Mouse (Mus musculus): ENCODE measurements around the gene Prkab1. TPM values are rescaled to one million over a fixed set of nuclear protein-coding genes. Genes with fewer than 3 reads are reported as not detected.

Gene Prkab1
- polyA plus RNA-seq, 1 experiment from 2014 or later: 85.1 TPM

DNA sequence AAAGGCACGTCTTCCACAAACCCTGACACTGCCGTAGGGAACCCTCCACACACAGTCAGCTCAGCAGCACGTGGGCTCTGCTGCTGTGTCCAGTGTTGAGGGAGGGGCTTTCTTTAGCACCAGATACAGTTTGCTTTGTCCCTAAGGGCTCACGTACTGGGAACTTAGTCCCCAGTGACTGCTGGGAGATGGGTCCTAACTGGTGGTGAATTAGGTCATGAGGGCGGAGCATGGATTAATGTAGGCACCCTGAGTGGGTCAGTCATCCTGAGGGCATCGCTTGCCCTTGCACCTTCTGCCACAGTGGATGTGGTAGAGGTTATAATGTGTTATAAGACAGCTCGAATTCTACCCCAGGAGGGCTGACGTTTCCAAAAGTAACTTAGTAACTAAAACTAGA, 6.9 kb downstream of the Prkab1 start:
- WGBS: 92% methylated on average over 8 of the region's 8 CpGs
- no peak overlapping the region for H3K4me2 ChIP-seq
- H3K27me3 ChIP-seq: no peaks in the 10 kb centered on the region
- ATAC-seq (replicated peaks; ENCODE audit: low FRiP score): no peak
- peaks cover 100% of the 10 kb centered on the region for H3K36me3 ChIP-seq
- no peak overlapping the region for H3K4me3 ChIP-seq (replicated peaks)
- H3K9me3 ChIP-seq (replicated peaks): no peaks in the 10 kb centered on the region
- H3K9ac ChIP-seq: no peak overlapping the region
- H3K4me1 ChIP-seq: peaks cover 34% of the 10 kb centered on the region
- no peak overlapping the region for H3K27ac ChIP-seq

- no peak for ATAC-seq (replicated peaks; ENCODE audit: low FRiP score)
- H3K4me2 ChIP-seq: no peak overlapping the region
- H3K27me3 ChIP-seq: no peaks in the 10 kb centered on the region
- peaks cover 93% of the 10 kb centered on the region for H3K36me3 ChIP-seq
- no peak overlapping the region for H3K9ac ChIP-seq
- WGBS: 89% methylated on average over 5 of the region's 5 CpGs
- H3K4me1 ChIP-seq: peaks cover 26% of the 10 kb centered on the region
- H3K4me3 ChIP-seq (replicated peaks): no peak overlapping the region
- H3K27ac ChIP-seq: no peak overlapping the region
- H3K9me3 ChIP-seq (replicated peaks): no peaks in the 10 kb centered on the region
These were observed 7.8 kb downstream of the Prkab1 start for GRCm38 (mm10) chr5:116016542-116016941.

DNA sequence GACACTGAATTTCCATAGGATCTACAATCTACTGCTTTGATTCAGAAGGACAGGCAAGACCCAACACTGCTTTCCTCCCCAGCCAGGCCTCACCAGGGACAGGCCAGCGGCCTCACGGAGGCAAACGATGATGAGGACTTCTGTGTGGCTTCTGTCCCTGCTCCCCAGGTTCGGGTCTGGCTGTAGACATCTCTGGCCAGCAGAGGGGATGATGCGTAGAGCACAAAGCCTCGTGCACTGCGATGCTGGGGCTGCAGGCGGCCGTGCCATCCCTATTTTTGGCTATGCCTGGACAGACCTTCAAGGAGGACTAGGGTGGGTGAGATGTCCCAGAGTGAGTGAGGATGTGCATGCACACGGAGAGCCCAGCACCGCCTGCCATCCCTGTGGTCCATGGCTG, 10.1 kb downstream of the Prkab1 start:
- H3K9ac ChIP-seq: no peak overlapping the region
- H3K27ac ChIP-seq: no peak overlapping the region
- H3K4me3 ChIP-seq (replicated peaks): no peak overlapping the region
- H3K27me3 ChIP-seq: no peaks in the 10 kb centered on the region
- no peak overlapping the region for H3K4me2 ChIP-seq
- no peaks in the 10 kb centered on the region for H3K9me3 ChIP-seq (replicated peaks)
- no peak for ATAC-seq (replicated peaks; ENCODE audit: low FRiP score)
- H3K36me3 ChIP-seq: peaks cover 70% of the 10 kb centered on the region
- peaks cover 31% of the 10 kb centered on the region for H3K4me1 ChIP-seq
- 91% methylated on average over 11 of the region's 11 CpGs for WGBS

DNA sequence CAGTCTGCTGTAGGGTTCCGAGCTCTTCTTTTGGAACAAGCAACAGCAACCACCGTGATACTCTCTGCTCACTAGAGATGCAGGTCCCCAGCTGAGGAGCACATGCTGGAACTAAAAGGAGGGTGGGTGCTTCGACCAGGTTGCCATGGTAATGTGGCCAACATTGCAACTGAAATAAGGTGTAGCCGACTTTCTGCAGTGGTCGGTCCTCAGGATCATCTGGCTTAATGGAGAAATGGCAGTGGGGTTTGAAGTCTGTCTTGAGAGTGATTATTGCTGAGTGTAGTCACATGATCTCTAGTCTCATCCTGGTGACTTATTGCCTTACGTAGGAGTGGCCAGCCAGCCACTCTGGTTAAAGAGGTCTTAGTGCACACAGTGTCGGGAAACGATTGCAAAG, 10.5 kb downstream of the Prkab1 start:
- H3K9me3 ChIP-seq (replicated peaks): no peaks in the 10 kb centered on the region
- ATAC-seq (replicated peaks; ENCODE audit: low FRiP score): no peak
- no peak overlapping the region for H3K4me3 ChIP-seq (replicated peaks)
- peaks cover 66% of the 10 kb centered on the region for H3K36me3 ChIP-seq
- H3K9ac ChIP-seq: no peak overlapping the region
- H3K4me1 ChIP-seq: peaks cover 31% of the 10 kb centered on the region
- H3K27me3 ChIP-seq: no peaks in the 10 kb centered on the region
- no peak overlapping the region for H3K27ac ChIP-seq
- H3K4me2 ChIP-seq: no peak overlapping the region
- WGBS: 72% methylated on average over 8 of the region's 8 CpGs

- no peaks in the 10 kb centered on the region for H3K9me3 ChIP-seq (replicated peaks)
- WGBS: 92% methylated on average over 7 of the region's 7 CpGs
- ATAC-seq (replicated peaks; ENCODE audit: low FRiP score): no peak
- peaks cover 57% of the 10 kb centered on the region for H3K36me3 ChIP-seq
- H3K9ac ChIP-seq: no peak overlapping the region
- H3K4me1 ChIP-seq: peaks cover 32% of the 10 kb centered on the region
- H3K27me3 ChIP-seq: no peaks in the 10 kb centered on the region
- no peak overlapping the region for H3K4me3 ChIP-seq (replicated peaks)
- no peak overlapping the region for H3K4me2 ChIP-seq
- H3K27ac ChIP-seq: no peak overlapping the region
These were observed 11.8 kb downstream of the Prkab1 start for GRCm38 (mm10) chr5:116012503-116012902.

DNA sequence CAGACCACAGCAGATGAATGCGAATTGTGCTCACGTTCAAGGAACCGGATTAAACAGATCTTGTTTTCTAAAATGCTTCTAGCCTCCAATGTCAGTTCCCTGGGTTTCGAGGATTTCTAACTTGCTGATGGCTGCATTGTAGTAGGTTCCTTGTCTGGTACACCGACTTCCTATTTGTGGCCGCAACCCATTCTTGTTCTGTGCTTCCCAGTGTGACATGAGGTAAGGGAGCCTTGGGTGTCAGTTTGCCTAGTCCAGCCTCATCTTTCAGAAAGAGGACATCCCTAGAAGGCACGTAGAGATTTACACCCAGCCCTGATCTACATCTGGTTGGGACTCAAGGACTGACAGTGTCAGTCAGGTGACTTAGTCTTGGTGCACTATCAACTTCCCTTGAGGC, 12.6 kb downstream of the Prkab1 start:
- H3K36me3 ChIP-seq: peaks cover 49% of the 10 kb centered on the region
- H3K9ac ChIP-seq: no peak overlapping the region
- H3K4me2 ChIP-seq: no peak overlapping the region
- no peak overlapping the region for H3K4me3 ChIP-seq (replicated peaks)
- WGBS: 89% methylated on average over 7 of the region's 7 CpGs
- H3K4me1 ChIP-seq: peaks cover 38% of the 10 kb centered on the region
- no peaks in the 10 kb centered on the region for H3K27me3 ChIP-seq
- ATAC-seq (replicated peaks; ENCODE audit: low FRiP score): no peak
- no peaks in the 10 kb centered on the region for H3K9me3 ChIP-seq (replicated peaks)
- no peak overlapping the region for H3K27ac ChIP-seq

- Histone ChIP-seq H3K9ac (no peak overlapping the region), H3K27me3 (no peaks in the 10 kb centered on the region), H3K4me3 (replicated peaks) (no peak overlapping the region), H3K36me3 (peaks cover 36% of the 10 kb centered on the region), H3K4me1 (peaks cover 41% of the 10 kb centered on the region), H3K27ac (peak overlapping the region; percentile 89), H3K4me2 (0 out of 2 replicates have a peak overlapping the region, but pooled peaks have one; percentile 5), H3K9me3 (replicated peaks) (no peaks in the 10 kb centered on the region)
- 51% methylated on average over 2 of the region's 2 CpGs for WGBS
- peak; percentile 55 for ATAC-seq (replicated peaks; ENCODE audit: low FRiP score)
These were observed 14.3 kb downstream of the Prkab1 start for GRCm38 (mm10) chr5:116009884-116010627.

DNA sequence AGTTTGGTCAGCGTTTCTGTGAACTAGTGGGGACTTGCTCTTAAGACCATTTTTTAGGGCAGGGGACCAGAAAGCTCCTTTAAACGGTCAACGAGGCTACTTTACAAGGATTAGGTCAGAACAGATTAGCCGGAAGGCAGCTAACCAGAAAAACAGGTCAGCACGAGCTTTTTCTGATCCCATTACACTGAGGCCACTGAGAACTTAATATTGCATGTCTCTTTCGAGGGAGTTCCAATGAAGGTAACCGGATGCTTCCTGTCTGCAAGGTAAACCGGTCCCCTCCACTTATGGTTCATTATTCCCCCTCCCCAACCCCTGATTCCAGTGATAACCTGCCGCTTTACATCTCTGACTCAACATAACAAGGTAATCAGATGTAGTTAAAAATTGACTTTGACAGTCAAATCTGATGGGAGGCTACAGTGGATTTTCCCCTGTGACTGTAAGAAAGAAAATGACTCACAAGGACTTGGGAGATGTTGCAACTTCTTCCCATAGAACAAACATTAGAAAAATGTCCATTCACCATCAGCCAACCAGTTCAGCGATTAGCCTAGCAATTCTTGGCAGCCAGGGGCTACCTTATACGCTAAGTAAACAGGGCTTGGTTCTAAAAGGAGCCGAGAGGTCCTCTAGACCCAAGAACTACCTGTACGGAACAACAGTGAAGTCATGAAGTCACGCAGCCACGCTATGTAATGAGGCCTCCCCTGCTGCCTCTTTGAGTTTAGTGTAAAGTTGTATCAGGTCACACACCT, 15.0 kb downstream of the Prkab1 start:
- H3K4me2 ChIP-seq: 0 out of 2 replicates have a peak overlapping the region, but pooled peaks have one; percentile 5
- peaks cover 28% of the 10 kb centered on the region for H3K36me3 ChIP-seq
- 53% methylated on average over 15 of the region's 15 CpGs for WGBS
- ATAC-seq (replicated peaks; ENCODE audit: low FRiP score): peak; percentile 34
- no peaks in the 10 kb centered on the region for H3K27me3 ChIP-seq
- no peak overlapping the region for H3K9ac ChIP-seq
- H3K4me3 ChIP-seq (replicated peaks): no peak overlapping the region
- no peaks in the 10 kb centered on the region for H3K9me3 ChIP-seq (replicated peaks)
- peak overlapping the region; percentile 89 for H3K27ac ChIP-seq
- H3K4me1 ChIP-seq: peaks cover 44% of the 10 kb centered on the region

GRCm38 (mm10) chr5:116007723-116008122, 16.6 kb downstream of the Prkab1 start:
- ATAC-seq (replicated peaks; ENCODE audit: low FRiP score): no peak
- no peak overlapping the region for H3K4me2 ChIP-seq
- peak overlapping the region; percentile 89 for H3K27ac ChIP-seq
- H3K4me1 ChIP-seq: peaks cover 56% of the 10 kb centered on the region
- H3K36me3 ChIP-seq: peaks cover 13% of the 10 kb centered on the region; the same call in 1 of the 2 replicates
- 76% methylated on average over 13 of the region's 13 CpGs for WGBS
- H3K9ac ChIP-seq: no peak overlapping the region
- no peaks in the 10 kb centered on the region for H3K9me3 ChIP-seq (replicated peaks)
- no peaks in the 10 kb centered on the region for H3K27me3 ChIP-seq
- no peak overlapping the region for H3K4me3 ChIP-seq (replicated peaks)

DNA sequence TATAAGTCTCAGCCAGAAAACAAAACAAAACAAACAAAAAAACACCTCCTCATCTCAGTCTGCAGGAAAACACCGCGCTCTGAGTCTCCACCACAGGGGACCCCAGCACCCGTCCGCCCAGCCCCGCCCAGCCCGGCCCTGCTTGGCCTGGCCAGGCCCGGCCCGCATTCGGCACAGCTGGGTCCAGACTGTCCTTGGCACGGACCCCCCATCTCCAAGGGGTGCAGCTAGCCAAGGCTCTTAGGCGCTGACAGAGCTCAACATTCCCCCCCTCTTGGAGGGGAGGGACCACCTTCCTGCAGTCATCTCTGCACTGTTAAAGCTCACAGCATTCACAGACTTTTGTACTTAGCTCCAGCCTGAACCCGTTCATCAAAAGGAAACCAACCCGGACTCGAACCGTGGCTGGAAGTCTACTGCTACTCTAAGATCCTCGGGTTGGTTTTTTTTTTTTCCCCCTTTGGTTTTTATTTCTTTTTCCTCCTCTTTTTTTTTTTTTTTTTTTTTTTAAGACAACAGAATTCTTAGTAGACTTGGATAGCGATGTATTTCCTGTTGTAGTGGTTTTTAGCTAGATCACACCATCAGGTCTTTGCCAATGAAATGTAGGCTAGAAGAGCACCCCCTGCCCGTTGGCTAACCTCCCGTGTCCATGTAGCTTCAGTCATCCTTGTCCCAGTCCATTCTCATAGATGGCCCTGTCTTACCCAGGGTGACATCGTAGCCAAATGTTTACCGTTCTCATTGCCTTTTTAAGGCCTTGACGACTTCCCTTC, 17.8 kb downstream of the Prkab1 start:
- Histone ChIP-seq H3K4me2 (peak overlapping the region; percentile 9; the same call in 1 of the 2 replicates), H3K9ac (no peak overlapping the region), H3K36me3 (peaks cover 14% of the 10 kb centered on the region; the same call in 1 of the 2 replicates), H3K4me3 (replicated peaks) (no peak overlapping the region), H3K27ac (peak overlapping the region; percentile 89; the same call in 1 of the 2 replicates), H3K4me1 (peaks cover 56% of the 10 kb centered on the region), H3K27me3 (no peaks in the 10 kb centered on the region), H3K9me3 (replicated peaks) (no peaks in the 10 kb centered on the region)
- WGBS: 67% methylated on average over 22 of the region's 22 CpGs
- ATAC-seq (replicated peaks; ENCODE audit: low FRiP score): no peak

- Histone ChIP-seq H3K4me3 (replicated peaks) (no peak overlapping the region), H3K4me1 (peaks cover 39% of the 10 kb centered on the region), H3K9me3 (replicated peaks) (no peaks in the 10 kb centered on the region), H3K9ac (no peak overlapping the region), H3K27me3 (no peaks in the 10 kb centered on the region), H3K4me2 (peak overlapping the region; percentile 20; the same call in 1 of the 2 replicates), H3K36me3 (peaks cover 34% of the 10 kb centered on the region), H3K27ac (peak overlapping the region; percentile 22; the same call in 1 of the 2 replicates)
- WGBS: 80% methylated on average over 10 of the region's 10 CpGs
- ATAC-seq (replicated peaks; ENCODE audit: low FRiP score): no peak
These were observed 20.0 kb downstream of the Prkab1 start for GRCm38 (mm10) chr5:116004271-116004670.

All from kidney, embryonic 15.5 days (tissue).